Mouse (Mus musculus): ENCODE measurements around the gene Wdr24. TPM values are rescaled to one million over a fixed set of nuclear protein-coding genes. Genes with fewer than 3 reads are reported as not detected.

Wdr24 gene
- polyA plus RNA-seq, 1 experiment from 2014 or later = 29.7 TPM

GRCm38 (mm10) chr17:25844396-25844901 lies 21.0 kb downstream of the Wdr24 start, which contains the start of gene Rhot2:
Gene Rhot2 (minus strand): TSS chr17:25844851.
- H3K27me3 ChIP-seq (replicated peaks; ENCODE audit: control insufficient read depth, insufficient read depth, low read length) = no peaks in the 10 kb centered on the region
- peak; percentile 95 for ATAC-seq
- peak within 1 kb of the TSS; percentile 95 for H3K4me2 ChIP-seq (ENCODE audit: low read length)
- H3K9me3 ChIP-seq (ENCODE audit: control insufficient read depth, low read length) = no peaks in the 10 kb centered on the region
- peak within 1 kb of the TSS; percentile 87 for H3K9ac ChIP-seq (ENCODE audit: low read depth, low read length)
- WGBS = 1% methylated on average over 21 of the region's 21 CpGs
- peak within 1 kb of the TSS; percentile 87 for H3K4me3 ChIP-seq (ENCODE audit: low read length)
- H3K27ac ChIP-seq (ENCODE audit: low read depth, low read length) = peak within 1 kb of the TSS; percentile 78
- H3K36me3 ChIP-seq (ENCODE audit: control insufficient read depth, insufficient read depth, low read length) = peaks cover 36% of the 10 kb centered on the region
- peaks cover 15% of the 10 kb centered on the region for H3K4me1 ChIP-seq (ENCODE audit: control insufficient read depth, insufficient read depth, low read depth, low read length)

DNA sequence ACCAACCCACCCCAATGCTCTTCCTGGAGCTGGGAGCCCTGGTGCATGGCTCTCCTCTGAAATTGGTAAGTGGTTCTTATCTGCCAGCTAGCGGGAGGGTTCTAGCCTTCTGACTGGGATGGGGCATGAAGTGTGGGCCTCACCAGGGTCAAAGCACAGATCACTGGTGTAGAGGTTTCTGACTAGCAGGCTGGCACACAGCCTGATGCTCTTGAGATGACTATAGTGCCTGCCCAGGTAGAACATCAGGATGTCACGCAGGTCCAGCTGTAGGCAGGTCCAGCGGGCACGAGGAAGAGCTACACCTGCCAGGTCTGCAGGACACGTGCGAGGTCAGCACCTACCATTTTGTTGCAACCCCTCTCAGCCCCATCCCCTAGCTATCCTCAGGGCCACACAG lies 36.8 kb downstream of the Wdr24 start:
- 94% methylated on average over 6 of the region's 6 CpGs for WGBS

GRCm38 (mm10) chr17:25860832-25861703 lies 37.6 kb downstream of the Wdr24 start, which contains the start of gene Wdr90:
Gene Wdr90 (minus strand): TSS chr17:25861501.
- H3K9ac ChIP-seq (ENCODE audit: low read depth, low read length) = peak within 1 kb of the TSS; percentile 77
- no peaks in the 10 kb centered on the region for H3K36me3 ChIP-seq (ENCODE audit: control insufficient read depth, insufficient read depth, low read length)
- H3K27me3 ChIP-seq (replicated peaks; ENCODE audit: control insufficient read depth, insufficient read depth, low read length) = no peaks in the 10 kb centered on the region
- peak; percentile 96 for ATAC-seq
- H3K27ac ChIP-seq (ENCODE audit: low read depth, low read length) = peak within 1 kb of the TSS; percentile 86
- peak within 1 kb of the TSS; percentile 73 for H3K4me3 ChIP-seq (ENCODE audit: low read length)
- H3K9me3 ChIP-seq (ENCODE audit: control insufficient read depth, low read length) = no peaks in the 10 kb centered on the region
- peaks cover 18% of the 10 kb centered on the region for H3K4me1 ChIP-seq (ENCODE audit: control insufficient read depth, insufficient read depth, low read depth, low read length)
- 4% methylated on average over 65 of the region's 65 CpGs for WGBS
- peak within 1 kb of the TSS; percentile 92 for H3K4me2 ChIP-seq (ENCODE audit: low read length)

More for the DNA sequence above, 36.8 kb downstream of the Wdr24 start:
- H3K27me3 ChIP-seq (replicated peaks; ENCODE audit: control insufficient read depth, insufficient read depth, low read length) = no peaks in the 10 kb centered on the region
- no peak overlapping the region; the same call in 1 of the 2 replicates for H3K4me2 ChIP-seq (ENCODE audit: low read length)
- H3K36me3 ChIP-seq (ENCODE audit: control insufficient read depth, insufficient read depth, low read length) = peaks cover 3% of the 10 kb centered on the region; the same call in 1 of the 2 replicates
- H3K9me3 ChIP-seq (ENCODE audit: control insufficient read depth, low read length) = no peaks in the 10 kb centered on the region
- H3K4me3 ChIP-seq (ENCODE audit: low read length) = no peak overlapping the region
- H3K27ac ChIP-seq (ENCODE audit: low read depth, low read length) = no peak overlapping the region
- no peak for ATAC-seq
- H3K9ac ChIP-seq (ENCODE audit: low read depth, low read length) = no peak overlapping the region
- peaks cover 18% of the 10 kb centered on the region for H3K4me1 ChIP-seq (ENCODE audit: control insufficient read depth, insufficient read depth, low read depth, low read length)

GRCm38 (mm10) chr17:25861704-25862612 lies 38.5 kb downstream of the Wdr24 start:
- peaks cover 21% of the 10 kb centered on the region for H3K4me1 ChIP-seq (ENCODE audit: control insufficient read depth, insufficient read depth, low read depth, low read length)
- 15% methylated on average over 6 of the region's 6 CpGs for WGBS
- H3K9ac ChIP-seq (ENCODE audit: low read depth, low read length) = peak overlapping the region; percentile 77
- H3K4me2 ChIP-seq (ENCODE audit: low read length) = peak overlapping the region; percentile 92
- peak; percentile 47 for ATAC-seq
- H3K36me3 ChIP-seq (ENCODE audit: control insufficient read depth, insufficient read depth, low read length) = no peaks in the 10 kb centered on the region
- H3K4me3 ChIP-seq (ENCODE audit: low read length) = peak overlapping the region; percentile 73
- H3K27me3 ChIP-seq (replicated peaks; ENCODE audit: control insufficient read depth, insufficient read depth, low read length) = no peaks in the 10 kb centered on the region
- no peaks in the 10 kb centered on the region for H3K9me3 ChIP-seq (ENCODE audit: control insufficient read depth, low read length)
- H3K27ac ChIP-seq (ENCODE audit: low read depth, low read length) = peak overlapping the region; percentile 86

GRCm38 (mm10) chr17:25863681-25864080 lies 40.3 kb downstream of the Wdr24 start:
- Histone ChIP-seq H3K9me3 (ENCODE audit: control insufficient read depth, low read length) (no peaks in the 10 kb centered on the region), H3K27ac (ENCODE audit: low read depth, low read length) (no peak overlapping the region), H3K27me3 (replicated peaks; ENCODE audit: control insufficient read depth, insufficient read depth, low read length) (no peaks in the 10 kb centered on the region), H3K36me3 (ENCODE audit: control insufficient read depth, insufficient read depth, low read length) (no peaks in the 10 kb centered on the region), H3K4me3 (ENCODE audit: low read length) (no peak overlapping the region), H3K4me2 (ENCODE audit: low read length) (no peak overlapping the region), H3K4me1 (ENCODE audit: control insufficient read depth, insufficient read depth, low read depth, low read length) (peaks cover 31% of the 10 kb centered on the region), H3K9ac (ENCODE audit: low read depth, low read length) (no peak overlapping the region)
- 91% methylated on average over 6 of the region's 6 CpGs for WGBS
- ATAC-seq = no peak

DNA sequence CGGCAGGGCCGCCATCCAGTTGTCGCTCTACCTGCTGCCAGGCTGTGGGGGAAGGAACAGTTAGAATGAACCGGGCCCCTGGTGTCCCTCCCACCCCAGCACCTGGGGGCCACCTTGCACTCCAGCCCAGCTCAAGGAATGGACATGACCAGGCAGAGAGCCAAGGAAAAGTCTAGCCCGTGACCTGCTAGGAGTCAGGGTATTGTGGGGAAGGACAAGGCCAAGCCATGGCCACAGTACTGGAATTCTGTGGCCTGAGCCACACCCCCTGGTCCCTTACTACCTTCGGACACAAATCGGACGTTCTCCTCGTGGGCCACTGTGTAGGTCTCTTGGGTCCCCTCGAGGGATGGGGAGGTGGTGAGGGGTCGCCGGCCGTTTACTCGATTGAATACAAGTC lies 40.9 kb downstream of the Wdr24 start:
- Histone ChIP-seq H3K36me3 (ENCODE audit: control insufficient read depth, insufficient read depth, low read length) (no peaks in the 10 kb centered on the region), H3K4me2 (ENCODE audit: low read length) (no peak overlapping the region), H3K4me3 (ENCODE audit: low read length) (no peak overlapping the region), H3K9me3 (ENCODE audit: control insufficient read depth, low read length) (no peaks in the 10 kb centered on the region), H3K27me3 (replicated peaks; ENCODE audit: control insufficient read depth, insufficient read depth, low read length) (no peaks in the 10 kb centered on the region), H3K9ac (ENCODE audit: low read depth, low read length) (no peak overlapping the region), H3K4me1 (ENCODE audit: control insufficient read depth, insufficient read depth, low read depth, low read length) (peaks cover 35% of the 10 kb centered on the region), H3K27ac (ENCODE audit: low read depth, low read length) (no peak overlapping the region)
- 89% methylated on average over 14 of the region's 14 CpGs for WGBS
- ATAC-seq = no peak

GRCm38 (mm10) chr17:25865288-25865687 lies 41.9 kb downstream of the Wdr24 start:
- Histone ChIP-seq H3K9ac (ENCODE audit: low read depth, low read length) (no peak overlapping the region), H3K9me3 (ENCODE audit: control insufficient read depth, low read length) (no peaks in the 10 kb centered on the region), H3K27ac (ENCODE audit: low read depth, low read length) (no peak overlapping the region), H3K4me2 (ENCODE audit: low read length) (no peak overlapping the region), H3K4me1 (ENCODE audit: control insufficient read depth, insufficient read depth, low read depth, low read length) (peaks cover 32% of the 10 kb centered on the region), H3K27me3 (replicated peaks; ENCODE audit: control insufficient read depth, insufficient read depth, low read length) (no peaks in the 10 kb centered on the region), H3K36me3 (ENCODE audit: control insufficient read depth, insufficient read depth, low read length) (no peaks in the 10 kb centered on the region), H3K4me3 (ENCODE audit: low read length) (no peak overlapping the region)
- no peak for ATAC-seq
- 88% methylated on average over 11 of the region's 11 CpGs for WGBS

DNA sequence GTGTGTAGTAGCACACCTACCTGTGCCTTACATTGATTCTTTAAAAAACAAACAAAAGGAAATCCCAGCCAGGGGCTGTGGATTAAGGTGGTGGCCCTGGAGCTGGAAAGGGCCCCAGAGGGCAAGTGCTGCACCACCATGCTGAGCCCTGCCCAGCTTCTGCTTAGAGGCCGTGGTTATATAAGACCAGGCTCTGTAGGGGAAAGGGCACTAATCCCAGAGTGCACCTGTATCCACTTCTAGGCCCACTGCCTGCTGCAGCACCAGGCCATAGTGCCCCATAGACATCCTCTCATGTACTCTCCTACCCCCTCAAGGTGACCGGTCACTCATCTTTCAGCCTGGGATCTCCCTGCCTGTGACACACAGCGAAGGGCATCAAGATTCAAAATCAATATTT lies 42.7 kb downstream of the Wdr24 start:
- no peaks in the 10 kb centered on the region for H3K27me3 ChIP-seq (replicated peaks; ENCODE audit: control insufficient read depth, insufficient read depth, low read length)
- peaks cover 24% of the 10 kb centered on the region for H3K4me1 ChIP-seq (ENCODE audit: control insufficient read depth, insufficient read depth, low read depth, low read length)
- H3K4me3 ChIP-seq (ENCODE audit: low read length) = no peak overlapping the region
- WGBS = 96% methylated on average over 3 of the region's 3 CpGs
- peak overlapping the region; percentile 17; the same call in 1 of the 2 replicates for H3K9ac ChIP-seq (ENCODE audit: low read depth, low read length)
- no peak overlapping the region for H3K4me2 ChIP-seq (ENCODE audit: low read length)
- H3K36me3 ChIP-seq (ENCODE audit: control insufficient read depth, insufficient read depth, low read length) = no peaks in the 10 kb centered on the region
- H3K9me3 ChIP-seq (ENCODE audit: control insufficient read depth, low read length) = no peaks in the 10 kb centered on the region
- H3K27ac ChIP-seq (ENCODE audit: low read depth, low read length) = no peak overlapping the region
- ATAC-seq = no peak

All from hindbrain, embryonic 16.5 days (tissue).